Mouse (Mus musculus) embryonic fibroblast, embryonic 13.5 days (primary cell): Measurements from ENCODE around the gene Gucy2e.

Source experiments
- CTCF ChIP-seq: IDR thresholded peaks from 2 replicates; pipeline ENCODE4 v1.5.1; 2011; ENCODE audit warnings: mild to moderate bottlenecking, control low read depth, low read length, moderate library complexity, borderline replicate concordance; ENCODE audit not compliant: insufficient read depth
- POLR2A ChIP-seq: IDR thresholded peaks from 2 replicates; pipeline ENCODE4 v1.6.1; 2011; ENCODE audit warnings: low read depth, mild to moderate bottlenecking, control low read depth, low read length, moderate library complexity

DNA sequence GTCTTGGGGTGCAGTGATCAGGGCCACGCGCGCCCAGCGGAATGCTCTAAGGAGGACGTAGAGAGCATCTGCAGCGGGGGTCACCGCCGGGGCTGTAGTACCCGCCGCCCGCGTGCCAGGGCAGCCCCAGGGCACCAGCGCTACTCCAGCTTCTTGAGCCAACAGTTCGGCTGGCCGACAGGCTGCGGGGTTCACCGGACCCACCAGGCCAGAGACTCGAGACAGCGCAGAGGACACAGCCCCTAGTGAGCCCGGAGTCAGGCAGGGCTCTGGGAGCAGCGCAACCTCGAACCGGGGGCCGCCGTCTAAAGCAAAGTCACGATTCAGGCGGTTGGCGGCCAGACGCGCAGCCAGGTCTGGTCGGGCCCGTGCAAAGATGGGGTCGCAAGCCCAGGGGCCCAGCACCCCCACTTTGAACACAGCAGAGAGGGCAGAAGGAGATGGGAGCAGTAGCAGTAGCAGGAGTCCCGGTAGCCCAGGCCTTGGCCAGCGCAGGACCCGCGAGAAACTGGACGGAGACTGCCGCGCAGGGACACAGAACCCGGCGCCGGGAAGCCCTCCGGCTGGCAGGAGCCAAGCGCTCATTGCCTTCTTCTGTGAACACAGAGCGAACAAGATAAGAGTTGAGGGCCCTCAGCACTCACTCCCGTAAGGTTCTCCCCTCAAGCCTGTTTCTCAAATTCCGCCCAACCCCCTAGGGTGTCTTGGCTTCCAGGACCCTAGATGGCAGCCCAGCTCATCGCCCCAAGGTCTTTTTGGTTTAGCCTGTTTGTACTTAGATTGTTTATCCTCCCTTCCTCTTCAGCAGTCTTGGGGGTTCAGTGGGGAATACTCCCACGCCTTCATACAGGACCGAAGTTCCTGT is 543 bp downstream of the Gucy2e start:
- TF ChIP-seq POLR2A (no peak), CTCF (no peak)
